Mouse (Mus musculus) heart, adult 11 months (tissue): ENCODE results near the gene Basp1.
A peak's percentile ranks its signal among the peaks of the same experiment; 100 is the strongest.

ENCODE experiments used
- DNase-seq: peaks from one replicate; pipeline ENCODE4 v3.0.0; 2022

Basp1 gene

GRCm38 (mm10) chr15:25413378-25413901 is at the start of gene Basp1:
Gene Basp1, minus strand, starts transcription at chr15:25413764.
- DNase-seq = peak; percentile 91

GRCm38 (mm10) chr15:25463076-25463475 is 49.5 kb upstream of the Basp1 start:
- peak; percentile 84 for DNase-seq

DNA sequence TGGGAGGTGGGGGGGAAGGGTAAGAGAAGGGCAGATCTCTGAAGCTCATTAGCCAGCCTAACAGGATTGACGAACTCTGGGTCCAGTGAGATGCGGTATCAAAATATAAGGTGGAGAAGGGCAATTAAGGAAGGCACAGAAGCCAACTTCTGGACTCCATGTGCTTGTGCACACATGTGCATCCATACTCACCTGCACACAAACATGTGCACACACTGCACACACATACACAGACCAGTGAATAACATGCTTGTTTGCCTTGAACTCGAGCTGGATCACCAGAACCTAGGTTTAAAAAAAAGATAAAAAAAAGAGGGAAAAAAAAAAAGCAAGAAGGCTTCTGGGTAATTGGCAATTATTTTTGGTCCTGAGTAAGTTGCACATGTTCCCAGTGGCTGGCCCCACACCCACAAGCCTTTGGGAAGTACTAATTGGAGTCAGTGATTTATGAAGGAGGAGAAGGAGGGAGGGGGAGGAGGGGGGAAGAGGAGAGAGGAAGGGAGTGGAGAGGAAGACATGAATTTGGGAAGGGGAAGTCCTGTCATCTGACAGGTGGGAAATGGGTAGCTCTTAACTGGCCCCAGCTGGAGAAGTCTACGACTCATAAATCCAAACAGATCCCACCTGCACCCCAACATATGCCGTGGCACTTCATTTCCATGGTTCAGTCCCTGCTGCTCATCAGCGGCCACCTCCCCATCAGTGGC is 48.6 kb upstream of the Basp1 start:
- no peak for DNase-seq

GRCm38 (mm10) chr15:25459901-25460300 is 46.3 kb upstream of the Basp1 start:
- DNase-seq = no peak

DNA sequence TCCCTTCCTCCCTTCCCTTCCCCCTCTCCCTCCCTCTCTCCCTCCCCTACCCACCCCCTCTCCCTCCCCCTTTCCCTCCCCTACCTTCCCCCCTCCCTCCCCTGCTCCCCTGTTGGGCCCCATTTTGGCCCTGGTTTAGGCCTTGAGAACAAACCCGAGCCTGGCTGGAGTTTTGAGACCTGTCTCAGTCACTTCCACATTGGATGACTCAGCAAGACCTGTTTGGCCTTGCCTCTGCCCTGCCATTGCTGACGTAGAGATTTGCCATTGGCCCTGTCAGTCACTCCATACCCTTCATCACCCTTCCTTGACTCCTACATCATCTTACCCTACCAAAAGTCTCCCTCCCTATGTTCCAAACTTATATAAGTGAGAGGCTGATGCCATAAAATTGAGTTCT is 43.9 kb upstream of the Basp1 start:
- no peak for DNase-seq

- peak; percentile 56 for DNase-seq
Observed at GRCm38 (mm10) chr15:25453538-25453937, 40.0 kb upstream of the Basp1 start.

DNA sequence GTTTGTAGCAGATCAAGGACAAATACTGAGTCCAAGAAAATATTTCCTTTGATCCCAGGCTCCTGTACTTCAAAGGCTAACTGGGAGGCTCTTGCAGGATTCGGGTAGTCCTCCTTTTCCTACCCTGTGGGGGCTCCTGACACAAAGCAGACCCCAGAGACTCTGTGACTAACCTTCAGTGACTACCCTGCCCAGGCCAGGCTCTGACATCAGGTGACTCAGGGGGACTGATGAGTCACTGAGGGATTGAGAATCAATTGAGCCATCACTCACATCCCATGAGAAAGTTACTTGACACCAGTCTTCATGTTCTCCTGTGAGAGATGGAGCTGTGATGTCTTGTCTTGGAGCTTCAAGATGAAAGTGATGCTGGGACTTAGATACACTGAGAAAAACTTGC is 35.8 kb upstream of the Basp1 start:
- DNase-seq = peak; percentile 46

- DNase-seq = peak; percentile 7
Observed at GRCm38 (mm10) chr15:25448703-25449340, 35.3 kb upstream of the Basp1 start.

DNA sequence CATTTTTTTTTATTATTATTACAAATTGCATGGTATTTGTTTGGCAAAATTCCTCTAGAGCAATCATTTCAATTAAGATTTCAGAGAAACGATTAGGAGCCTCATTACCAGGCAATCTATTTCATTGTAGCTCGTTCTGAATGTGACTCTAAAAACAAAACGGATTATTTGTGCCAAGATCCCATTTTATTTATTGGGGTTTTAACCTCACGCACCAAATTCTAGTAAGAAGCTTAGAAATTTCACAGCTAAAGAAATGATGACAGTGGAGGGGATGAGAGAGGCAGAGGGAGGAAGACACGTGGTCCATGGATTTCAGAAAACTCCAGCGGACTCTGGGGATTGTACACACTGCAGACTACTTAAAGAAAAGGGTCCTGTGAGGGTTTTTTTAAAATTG is 33.6 kb upstream of the Basp1 start:
- DNase-seq = no peak

DNA sequence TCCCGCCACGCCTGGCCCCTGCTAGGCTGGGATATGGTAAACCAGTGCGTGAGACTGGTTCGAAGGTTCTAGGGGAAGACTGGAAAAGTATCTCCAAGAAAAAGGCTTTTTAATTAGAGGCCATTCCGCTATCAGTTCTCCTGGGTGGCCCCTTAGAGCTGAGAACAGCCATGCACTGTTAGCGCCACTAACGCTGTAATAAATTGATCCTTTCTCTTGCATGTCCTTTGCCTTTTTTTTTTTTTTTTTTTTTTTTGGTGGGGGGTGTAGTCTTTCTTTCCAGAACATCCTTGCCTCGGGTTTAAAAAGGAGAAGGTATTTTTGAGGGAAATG is 32.6 kb upstream of the Basp1 start:
- no peak for DNase-seq

- peak; percentile 87 for DNase-seq
Observed at GRCm38 (mm10) chr15:25445361-25446154, 32.0 kb upstream of the Basp1 start.

DNA sequence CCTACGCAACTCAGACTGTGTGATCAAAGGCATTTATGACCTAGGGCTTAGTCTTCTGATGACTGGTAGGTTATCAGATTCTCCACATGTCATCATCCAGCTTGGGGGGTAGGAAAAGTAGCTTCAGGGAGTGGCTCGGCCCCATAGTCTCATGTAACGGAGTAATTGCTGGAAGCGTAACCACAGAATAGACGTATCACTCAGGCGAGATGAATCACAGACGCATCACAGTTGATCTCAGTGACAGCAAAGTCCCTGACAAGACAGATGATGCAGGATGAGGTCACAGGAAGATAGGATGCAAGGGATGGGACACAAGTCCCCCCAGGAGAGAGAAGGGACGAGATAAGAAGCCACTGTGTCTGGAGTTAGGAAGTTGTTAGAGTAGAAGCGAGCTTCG is 30.6 kb upstream of the Basp1 start:
- peak; percentile 49 for DNase-seq

DNA sequence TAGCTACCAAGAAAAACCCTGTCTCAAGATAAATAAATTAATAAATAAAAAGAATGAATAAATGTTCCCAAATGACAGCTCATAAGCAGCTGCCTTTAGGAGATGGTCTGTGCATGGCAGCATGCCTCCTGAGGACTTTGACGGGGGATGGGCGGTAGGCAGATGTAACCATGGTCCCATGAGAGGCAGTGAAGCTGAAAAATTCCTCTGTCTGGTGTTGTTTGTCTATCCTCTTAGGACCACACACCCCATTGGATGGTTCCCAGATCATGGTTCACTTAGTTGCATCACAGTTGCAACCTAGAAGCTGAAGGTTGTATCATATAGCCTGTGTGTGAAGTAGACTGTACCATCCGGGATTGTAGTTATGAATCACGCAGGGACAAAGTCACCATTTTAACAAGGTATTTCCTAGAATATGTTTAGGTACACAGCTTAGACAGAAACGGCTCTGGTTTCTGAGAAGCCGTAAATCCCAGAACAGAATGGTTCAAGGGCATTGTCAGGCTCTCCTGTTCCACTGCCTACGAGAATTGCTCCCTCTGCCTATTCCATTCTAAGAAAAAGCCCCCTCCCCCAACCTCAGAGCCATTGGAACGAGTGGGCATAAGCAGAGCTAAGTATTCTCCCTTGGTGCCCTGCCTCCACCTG is 29.7 kb upstream of the Basp1 start:
- peak; percentile 74 for DNase-seq

GRCm38 (mm10) chr15:25441868-25442185 is 28.3 kb upstream of the Basp1 start:
- DNase-seq = no peak

- peak; percentile 93 for DNase-seq
Observed at GRCm38 (mm10) chr15:25440991-25441867, 27.7 kb upstream of the Basp1 start.

DNA sequence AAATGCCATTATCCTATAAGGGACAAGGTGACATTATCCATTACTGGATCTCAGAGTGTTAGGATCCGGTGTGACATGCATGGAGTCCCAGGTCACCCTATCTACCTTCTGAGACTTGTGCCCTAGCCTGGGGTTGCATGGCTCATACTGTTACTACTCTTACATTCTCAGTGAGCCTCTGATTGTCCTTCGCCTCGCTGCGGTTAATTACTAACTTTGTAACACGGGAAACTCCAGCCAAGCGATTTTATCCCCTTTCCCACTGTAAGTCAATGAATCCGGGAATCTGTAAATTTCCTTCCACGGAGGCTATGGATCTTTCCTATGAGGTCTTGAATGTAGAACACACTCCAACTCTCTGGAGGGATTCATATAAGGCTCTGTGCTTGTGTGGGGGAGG is 26.8 kb upstream of the Basp1 start:
- DNase-seq = peak; percentile 75

DNA sequence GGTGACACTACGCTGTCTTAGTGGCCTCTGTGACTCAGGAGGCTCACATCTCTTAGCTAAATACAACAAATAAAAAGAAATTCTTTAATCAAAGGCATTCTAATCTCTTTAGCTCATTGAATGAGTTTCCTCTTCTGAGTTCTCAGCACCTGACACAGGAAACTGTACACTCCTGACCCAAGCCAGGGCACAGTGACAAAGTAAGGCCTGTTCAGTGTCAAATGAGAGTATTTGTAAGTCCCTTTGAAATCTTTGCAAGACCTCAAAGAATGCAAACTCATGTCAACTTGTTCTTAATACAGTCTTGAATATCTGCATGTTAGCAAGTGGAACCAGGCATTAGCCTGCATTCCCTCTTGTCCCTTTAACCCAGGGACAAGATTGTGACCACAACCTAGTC is 18.8 kb upstream of the Basp1 start:
- peak; percentile 58 for DNase-seq

GRCm38 (mm10) chr15:25430167-25430566 is 16.6 kb upstream of the Basp1 start:
- peak; percentile 6 for DNase-seq

DNA sequence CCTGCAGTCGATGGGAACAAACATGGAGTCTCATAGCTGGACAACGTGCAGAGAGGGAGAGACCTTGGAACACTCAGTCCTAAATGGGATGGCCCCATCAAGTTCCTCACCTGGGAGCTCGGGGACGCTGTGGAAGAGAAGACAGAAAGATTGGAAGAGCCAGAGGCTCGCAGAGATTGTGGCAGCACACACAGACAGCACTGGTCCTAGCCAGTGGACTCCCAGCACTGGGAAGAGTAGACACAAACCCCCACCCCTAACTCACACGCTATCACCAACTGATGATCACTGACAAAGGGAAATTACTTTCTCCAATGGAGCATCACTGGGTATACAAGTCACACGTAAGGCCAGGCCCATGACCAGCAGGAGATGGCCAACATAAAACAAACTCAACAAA is 15.4 kb upstream of the Basp1 start:
- DNase-seq = peak; percentile 88

DNA sequence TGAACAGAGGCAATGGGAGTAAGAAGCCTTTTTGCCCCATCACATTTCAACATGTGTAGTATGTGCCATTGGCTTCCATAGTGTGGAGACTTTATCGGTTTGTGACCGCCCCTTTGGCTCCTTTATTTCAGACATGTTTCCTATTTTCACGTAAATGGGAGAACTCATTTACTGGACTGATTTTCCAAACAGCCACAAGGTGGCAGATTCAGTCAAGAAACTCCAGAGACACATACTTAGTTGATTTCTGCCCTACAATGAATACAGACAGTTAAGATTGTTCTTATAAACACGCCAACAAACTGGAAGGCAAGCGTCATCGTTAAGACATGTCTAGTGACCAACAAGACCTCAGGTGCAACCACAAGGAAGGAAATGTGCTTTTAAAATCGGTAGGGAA is 15.0 kb upstream of the Basp1 start:
- DNase-seq = peak; percentile 56

DNA sequence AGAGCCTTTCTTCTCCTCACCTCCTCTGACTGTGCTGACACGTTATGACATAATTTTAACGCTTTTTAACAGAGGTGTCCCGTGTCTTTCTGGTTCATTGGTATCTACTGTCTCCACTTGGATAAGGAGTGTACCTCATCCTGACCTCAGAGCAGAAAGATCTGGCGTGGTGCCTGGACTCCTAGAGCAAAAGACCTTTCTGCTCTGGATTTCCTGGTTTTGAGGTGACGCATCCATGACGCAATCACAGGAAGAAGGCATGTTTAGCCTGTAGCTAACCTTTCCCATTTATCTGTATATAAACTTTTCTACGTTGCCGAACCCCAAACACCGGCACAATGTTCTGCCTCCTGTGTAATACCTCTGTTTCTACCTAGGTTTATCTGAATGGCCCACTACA is 6.7 kb upstream of the Basp1 start:
- DNase-seq = no peak

- no peak for DNase-seq
Observed at GRCm38 (mm10) chr15:25416367-25416766, 2.8 kb upstream of the Basp1 start.
